Mouse (Mus musculus) adrenal gland, postnatal 14 days (tissue): Measurements from ENCODE around the gene Ifi27. TPM values are rescaled to one million over a fixed set of nuclear protein-coding genes. Genes with fewer than 3 reads are reported as not detected.
"Not testable (repeated sequence)": the region's sequence is repeated elsewhere in the genome, so short reads cannot be mapped to it uniquely, and the experiment has no call there.

Experiments used
- DNase-seq: peaks from one replicate; pipeline ENCODE4 v3.0.0; 2021; ENCODE audit warnings: mixed read lengths
- total RNA-seq: library from RNA; stranded (reverse); gene quantifications from 2 replicates; pipeline ENCODE4 v1.2.3, GENCODE M21; 2021

The Ifi27 gene
- total RNA-seq, 1 experiment from 2014 or later: 1,199 TPM

DNA sequence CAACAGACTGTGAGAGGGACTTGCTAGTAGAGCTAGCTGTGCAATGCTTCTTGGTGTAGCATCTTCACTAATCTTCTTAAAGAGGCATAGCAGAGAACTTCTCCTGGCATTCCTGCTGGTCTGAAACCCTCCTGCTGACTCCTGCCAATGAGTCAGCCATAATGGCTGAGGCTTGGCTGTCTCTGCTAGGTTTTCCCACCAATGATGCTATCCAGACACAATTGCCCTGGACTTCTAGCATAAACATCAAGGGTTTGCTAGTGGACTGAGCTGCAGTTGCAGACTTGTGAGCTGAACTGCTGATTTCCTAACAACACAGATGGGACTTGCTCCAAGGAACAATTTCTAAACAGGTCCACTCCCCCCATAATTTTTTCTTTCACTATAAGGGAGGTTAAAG is 19.4 kb downstream of the Ifi27 start:
- no peak for DNase-seq

DNA sequence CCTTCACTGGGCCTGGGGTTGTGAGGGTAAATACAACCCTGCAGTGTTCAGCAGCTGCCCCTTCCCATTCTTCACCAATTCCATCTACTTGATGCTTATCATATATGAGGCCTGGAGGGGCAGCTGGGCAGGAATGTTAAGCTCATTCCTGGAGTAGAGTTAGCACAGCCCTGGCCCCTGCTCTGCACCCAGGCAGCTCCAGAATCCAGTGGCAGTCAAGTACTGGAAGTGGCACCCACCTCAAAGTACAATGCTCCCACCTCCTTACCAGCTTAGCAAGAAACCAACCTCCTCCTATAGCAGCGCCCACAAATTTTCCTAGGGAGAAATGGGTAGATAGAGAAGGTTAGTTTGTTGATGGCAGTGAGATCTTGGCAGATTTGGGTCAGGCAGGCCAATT is 22.7 kb downstream of the Ifi27 start:
- DNase-seq: not testable (repeated sequence)

DNA sequence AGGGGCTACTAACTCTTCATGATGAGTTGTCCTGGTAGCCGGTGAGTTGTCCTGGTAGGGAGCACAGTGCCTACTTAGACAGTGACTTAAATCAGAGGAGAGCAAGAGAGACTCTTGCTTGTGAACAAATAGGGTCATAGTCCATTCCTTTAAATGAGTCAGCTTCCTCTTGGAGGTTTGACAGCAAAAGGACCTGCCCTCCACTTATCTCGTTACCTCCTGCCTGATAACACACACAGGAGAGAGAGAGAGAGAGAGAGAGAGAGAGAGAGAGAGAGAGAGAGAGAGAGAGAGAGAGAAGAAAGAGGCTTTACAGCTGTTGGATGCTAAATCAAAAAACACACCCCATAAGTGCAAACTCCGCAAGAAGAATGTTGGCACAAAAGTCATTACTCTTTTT is 23.1 kb downstream of the Ifi27 start, which contains the start of gene Ifi27l2b:
TSS of gene Ifi27l2b (minus strand) at position 84 of the 400 bp plus-strand sequence.
- DNase-seq: no peak

DNA sequence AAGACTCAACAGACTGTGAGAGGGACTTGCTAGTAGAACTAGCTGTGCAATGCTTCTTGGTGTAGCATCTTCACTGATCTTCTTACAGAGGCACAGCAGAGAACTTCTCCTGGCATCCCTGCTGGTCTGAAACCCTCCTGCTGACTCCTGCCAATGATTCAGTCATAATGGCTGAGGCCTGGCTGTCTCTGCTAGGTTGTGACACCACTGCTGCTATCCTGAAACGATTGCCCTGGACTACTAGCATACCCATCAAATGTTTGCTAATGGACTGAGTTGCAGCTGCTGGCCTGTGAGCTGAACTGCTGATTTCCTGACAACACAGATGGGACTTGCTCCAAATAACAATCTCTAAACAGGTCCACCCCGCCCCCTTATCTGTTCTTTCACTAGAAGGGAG is 40.5 kb downstream of the Ifi27 start:
- DNase-seq: no peak

DNA sequence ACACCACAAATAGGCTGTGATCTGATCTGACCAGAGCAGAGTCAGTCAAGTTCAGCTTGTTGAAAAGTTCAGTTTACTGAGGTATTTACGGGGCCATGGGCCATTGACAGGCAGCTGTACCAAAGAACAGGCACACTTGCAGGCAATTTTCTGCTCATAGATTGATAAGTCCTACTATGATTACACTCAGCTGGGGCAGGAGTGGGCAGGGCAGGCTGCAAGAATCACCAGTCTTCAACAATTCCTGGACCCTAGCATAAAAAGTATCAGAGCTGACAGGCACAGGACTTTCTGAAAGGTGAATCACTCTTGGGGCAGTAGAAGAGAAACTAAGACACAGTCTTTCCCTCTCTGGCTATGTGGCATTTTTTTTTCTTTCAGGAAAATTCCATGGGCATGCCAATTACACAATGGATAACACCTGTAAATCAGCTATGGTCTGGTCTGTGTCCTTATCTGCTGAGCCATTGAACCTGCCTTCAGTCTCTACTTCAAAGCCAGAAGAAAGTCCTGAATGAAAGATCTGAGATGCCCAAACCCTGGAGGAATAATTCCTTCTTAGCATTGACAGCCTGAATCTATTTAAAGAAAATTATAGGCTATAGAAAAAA is 42.9 kb downstream of the Ifi27 start:
- no peak for DNase-seq

DNA sequence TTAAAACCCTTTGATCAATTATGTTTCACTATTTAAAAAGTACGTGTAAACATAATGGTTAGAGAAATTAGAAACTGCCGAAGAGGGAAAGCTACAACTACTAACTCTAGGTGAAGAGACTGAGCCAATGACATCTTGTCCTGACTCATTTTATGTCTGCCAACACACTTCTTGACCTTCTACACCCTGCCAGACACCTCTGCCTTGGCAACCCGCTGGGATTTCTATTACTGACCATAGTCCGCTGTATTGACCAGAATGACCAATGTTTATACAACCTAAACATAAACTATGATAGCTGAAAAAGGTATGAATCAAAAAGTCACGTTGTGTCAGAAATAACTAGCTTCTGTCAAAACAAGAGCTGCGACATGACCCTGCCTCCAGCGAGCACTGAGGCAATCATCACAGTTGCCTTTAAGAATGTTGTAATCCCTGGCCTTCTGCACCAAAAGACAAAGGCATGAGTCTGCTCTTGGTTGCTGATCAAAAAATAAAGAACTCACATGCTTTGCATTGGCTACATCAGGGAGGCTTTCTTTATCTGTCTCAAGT is 43.5 kb downstream of the Ifi27 start:
- DNase-seq: peak; percentile 45

DNA sequence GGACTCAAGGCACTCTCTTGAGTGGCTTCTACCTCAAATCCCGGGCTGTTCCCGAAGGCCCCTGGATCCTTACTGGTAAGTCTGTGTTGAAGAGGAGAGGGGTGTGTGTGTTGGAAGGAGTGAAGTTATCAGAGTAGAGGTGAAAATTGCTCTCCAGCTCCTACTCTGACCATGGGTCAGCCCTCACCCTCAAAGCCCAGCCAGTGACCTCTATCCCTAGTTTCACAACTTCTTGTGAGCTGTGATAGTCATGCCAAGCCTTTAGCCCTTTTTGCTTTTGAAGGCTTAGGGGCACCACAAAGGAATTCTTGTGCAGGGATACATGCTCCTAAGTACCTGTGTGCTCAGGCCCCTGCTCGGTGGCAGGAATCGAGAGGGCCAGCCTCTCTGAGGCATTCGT is 47.7 kb downstream of the Ifi27 start:
- peak; percentile 47 for DNase-seq

DNA sequence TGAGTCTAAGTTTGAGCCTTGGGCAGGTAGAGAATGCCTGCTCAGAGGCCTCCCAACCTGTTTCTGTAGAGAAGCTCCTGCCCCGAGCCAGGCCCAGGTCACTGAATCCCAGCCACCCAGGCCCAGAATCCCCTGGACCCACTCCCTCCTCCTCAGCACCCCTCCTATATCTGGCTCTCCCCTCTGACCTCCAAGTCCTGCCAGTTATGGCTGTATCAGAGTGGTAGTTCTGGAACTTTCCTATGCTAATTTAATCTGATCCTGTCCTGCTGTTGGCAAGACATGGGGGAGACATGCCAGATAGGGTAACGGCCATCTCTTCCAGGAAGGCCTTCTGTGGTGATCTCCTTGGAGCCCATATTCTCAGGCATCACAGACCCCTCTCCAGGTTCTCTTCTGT is 48.8 kb downstream of the Ifi27 start:
- peak; percentile 34 for DNase-seq

DNA sequence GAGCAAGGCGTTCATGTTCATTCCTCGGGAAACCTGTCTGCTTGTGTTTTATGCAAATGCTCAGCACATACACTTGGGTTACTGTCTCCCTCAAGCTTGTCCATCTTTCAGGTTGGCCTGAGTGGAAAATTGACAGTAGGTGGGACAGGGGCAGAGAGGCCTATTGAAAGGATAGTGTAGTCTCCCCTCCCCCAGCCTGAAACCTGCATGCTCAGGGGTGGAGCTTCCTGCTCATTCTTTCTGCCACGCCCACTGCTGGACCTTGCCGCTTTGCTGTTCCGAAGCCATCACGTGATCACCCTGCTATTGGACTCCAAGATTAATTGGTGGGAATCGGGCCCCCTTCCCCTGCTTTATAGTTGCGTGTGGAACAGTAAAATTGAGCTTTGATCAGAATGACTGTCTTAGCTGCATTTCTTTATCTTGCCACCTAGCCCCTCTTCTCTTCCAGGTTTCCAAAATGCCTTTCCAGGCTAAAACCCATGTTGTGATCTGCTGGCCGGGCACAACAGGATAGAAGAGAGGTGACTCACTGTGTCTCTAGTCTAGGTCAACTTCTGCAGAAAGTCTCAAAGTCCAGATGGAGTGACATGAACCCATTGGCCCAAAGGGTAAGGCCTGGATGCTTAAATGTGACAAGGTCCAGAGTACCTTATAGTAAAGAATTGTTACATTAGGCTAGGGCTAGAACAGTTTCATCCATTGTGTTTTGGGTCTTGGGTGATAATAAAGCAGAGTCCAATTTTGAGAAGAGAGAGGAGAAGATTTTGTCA is 50.4 kb downstream of the Ifi27 start:
- not testable (repeated sequence) for DNase-seq

DNA sequence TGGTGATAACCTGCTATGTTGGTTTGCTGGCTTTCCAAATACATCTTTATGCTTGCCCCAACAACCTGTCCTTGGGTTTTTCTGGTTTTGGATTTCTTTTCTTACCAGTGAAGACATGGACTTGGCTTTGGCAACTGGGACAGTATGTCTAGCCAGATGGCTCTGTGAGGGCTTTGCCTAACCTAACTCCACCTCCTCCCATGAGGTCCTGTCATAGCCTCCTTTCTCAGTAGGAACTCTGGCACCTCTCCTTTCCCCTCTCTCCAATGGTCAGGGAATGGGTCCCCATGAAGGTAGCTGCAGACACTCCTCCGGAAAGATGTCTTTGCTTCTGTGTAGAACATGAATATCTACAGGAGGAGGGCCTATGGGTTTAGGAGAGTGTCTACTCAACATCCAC is 52.7 kb downstream of the Ifi27 start:
- peak; percentile 39 for DNase-seq

DNA sequence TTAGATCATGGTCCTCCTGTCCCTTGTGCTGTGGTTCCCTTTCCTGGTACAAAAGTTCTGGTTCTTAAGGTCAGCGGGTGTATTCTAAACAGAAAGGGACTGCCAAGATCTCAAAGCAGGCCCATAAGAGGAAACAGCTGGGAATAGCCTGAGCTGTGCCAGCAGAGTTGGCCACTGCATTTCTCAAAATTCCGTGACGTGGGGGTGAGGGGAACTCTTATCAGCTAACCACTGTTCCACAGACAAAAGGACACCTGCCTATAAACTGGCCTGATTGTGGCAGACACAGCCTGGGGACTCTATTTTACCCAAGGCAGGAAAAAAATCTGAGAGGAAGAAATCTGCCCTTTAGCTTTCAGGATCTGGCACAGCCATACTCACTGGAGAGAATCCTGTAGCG is 53.3 kb downstream of the Ifi27 start:
- peak; percentile 49 for DNase-seq

DNA sequence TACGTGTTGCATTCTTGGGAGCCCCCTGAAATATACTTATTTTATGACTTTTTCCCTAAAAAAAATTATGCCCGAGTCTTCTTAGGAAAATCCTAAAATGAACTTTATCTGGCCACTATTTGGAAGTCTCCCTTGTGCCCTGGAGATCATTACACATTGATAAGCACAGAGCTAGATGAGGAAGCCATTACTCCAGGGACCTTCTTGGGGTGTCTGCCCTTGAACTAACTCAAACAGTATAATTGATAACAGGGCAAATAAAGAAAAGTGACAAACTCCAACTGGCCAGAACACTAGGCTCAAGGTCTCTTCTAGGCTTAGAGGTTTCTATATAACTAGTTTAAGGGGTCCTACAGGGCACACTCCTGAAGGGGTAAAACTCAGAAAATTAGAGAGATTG is 53.7 kb downstream of the Ifi27 start:
- DNase-seq: no peak

Other genes starting within 250 kb of the Ifi27 start
- 2.1 and 2.3 TPM in 2 replicates for gene Prima1, start 192.1 kb upstream of the Ifi27 start, total RNA-seq
- gene Fam181a, start 123.2 kb upstream of the Ifi27 start, total RNA-seq: not detected in 2 replicates
- 1.1 and 2.2 TPM in 2 replicates for gene Asb2, start 78.2 kb upstream of the Ifi27 start, total RNA-seq
- 3.1 and 3.7 TPM in 2 replicates for gene Otub2, start 45.5 kb upstream of the Ifi27 start, total RNA-seq
- 0.90 and 0.93 TPM in 2 replicates for gene 9330161L09Rik, start 26.4 kb upstream of the Ifi27 start, total RNA-seq
- 92.3 and 99.1 TPM in 2 replicates for gene Ddx24, start 8.4 kb upstream of the Ifi27 start, total RNA-seq
- 15.4 and 19.7 TPM in 2 replicates for gene Ifi27l2a, start 9.5 kb downstream of the Ifi27 start, total RNA-seq
- gene Ifi27l2b, start 23.0 kb downstream of the Ifi27 start, total RNA-seq: not detected in 2 replicates
- 2.9 and 3.2 TPM in 2 replicates for gene Ppp4r4, start 98.1 kb downstream of the Ifi27 start, total RNA-seq
- 2.9 and 17.0 TPM in 2 replicates for gene Serpina10, start 197.2 kb downstream of the Ifi27 start, total RNA-seq
- 5.4 and 113 TPM in 2 replicates for gene Serpina6, start 223.0 kb downstream of the Ifi27 start, total RNA-seq
- not detected in 2 replicates for gene Serpina16, start 241.9 kb downstream of the Ifi27 start, total RNA-seq